Mouse (Mus musculus) cortical plate, adult 2 months (tissue): Measurements from ENCODE around the gene Tut1.
"Not testable (repeated sequence)": the region's sequence is repeated elsewhere in the genome, so short reads cannot be mapped to it uniquely, and the experiment has no call there.

Source experiments
- CTCF ChIP-seq: fragments of 200-500 bp; IDR thresholded peaks from 2 replicates; pipeline ENCODE4 v1.5.1; 2011; ENCODE audit warnings: mild to moderate bottlenecking, control low read depth, low read length; ENCODE audit not compliant: insufficient read depth; ENCODE audit errors: extremely low read depth
- POLR2A ChIP-seq: fragments of 200-500 bp; IDR thresholded peaks from 2 replicates; pipeline ENCODE4 v1.6.1; 2011; ENCODE audit warnings: mild to moderate bottlenecking, low read length, control low read depth; ENCODE audit not compliant: insufficient read depth; ENCODE audit errors: extremely low read depth

DNA sequence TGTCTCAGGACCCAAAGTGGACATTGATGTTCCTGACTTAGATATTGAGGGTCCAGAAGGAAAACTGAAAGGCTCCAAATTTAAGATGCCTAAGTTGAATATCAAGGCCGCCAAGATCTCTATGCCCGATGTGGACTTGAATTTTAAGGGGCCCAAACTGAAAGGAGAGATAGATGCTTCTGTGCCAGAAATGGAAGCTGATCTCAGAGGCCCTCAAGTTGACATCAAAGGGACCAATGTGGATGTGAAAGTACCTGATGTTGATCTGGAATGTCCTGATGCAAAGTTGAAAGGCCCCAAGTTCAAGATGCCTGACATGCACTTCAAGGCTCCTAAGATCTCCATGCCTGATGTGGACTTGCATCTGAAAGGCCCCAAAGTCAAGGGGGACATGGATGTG is 53.3 kb downstream of the Tut1 start:
- TF ChIP-seq CTCF, POLR2A: not testable (repeated sequence)
